Mouse (Mus musculus): ENCODE results near the gene Gdpgp1. TPM values are rescaled to one million over a fixed set of nuclear protein-coding genes. Genes with fewer than 3 reads are reported as not detected.
A peak's percentile ranks its signal among the peaks of the same experiment; 100 is the strongest.

The Gdpgp1 gene
- polyA plus RNA-seq, 1 experiment: 5.3 TPM

- Histone ChIP-seq H3K36me3 (ENCODE audit: control insufficient read depth, insufficient read depth, low read length) (no peaks in the 10 kb centered on the region), H3K27me3 (ENCODE audit: control insufficient read depth, insufficient read depth, low read length) (no peaks in the 10 kb centered on the region), H3K4me1 (replicated peaks; ENCODE audit: control insufficient read depth, insufficient read depth, low read length) (peaks cover 54% of the 10 kb centered on the region), H3K4me3 (ENCODE audit: control insufficient read depth, insufficient read depth, low read length) (peak overlapping the region; percentile 45), H3K27ac (ENCODE audit: control insufficient read depth, insufficient read depth, low read length) (peak overlapping the region; percentile 98)
- DNase-seq: peak; percentile 90
- under 1% methylated on average over 16 of the region's 16 CpGs for WGBS
- TF ChIP-seq CTCF (IDR thresholded peaks at IDR 0.05; ENCODE audit: borderline replicate concordance, control insufficient read depth, extremely low read depth, insufficient read depth, low read length, poor library complexity) (0 out of 2 replicates have a peak, but pooled peaks have one; percentile 35), POLR2A (IDR thresholded peaks at IDR 0.05; ENCODE audit: control insufficient read depth, extremely low read depth, insufficient read depth, low read length, poor library complexity) (peak; percentile 51; the same call in 1 of the 2 replicates)
Observed at GRCm38 (mm10) chr7:80192226-80193061, 40.2 kb upstream of the Gdpgp1 start.

DNA sequence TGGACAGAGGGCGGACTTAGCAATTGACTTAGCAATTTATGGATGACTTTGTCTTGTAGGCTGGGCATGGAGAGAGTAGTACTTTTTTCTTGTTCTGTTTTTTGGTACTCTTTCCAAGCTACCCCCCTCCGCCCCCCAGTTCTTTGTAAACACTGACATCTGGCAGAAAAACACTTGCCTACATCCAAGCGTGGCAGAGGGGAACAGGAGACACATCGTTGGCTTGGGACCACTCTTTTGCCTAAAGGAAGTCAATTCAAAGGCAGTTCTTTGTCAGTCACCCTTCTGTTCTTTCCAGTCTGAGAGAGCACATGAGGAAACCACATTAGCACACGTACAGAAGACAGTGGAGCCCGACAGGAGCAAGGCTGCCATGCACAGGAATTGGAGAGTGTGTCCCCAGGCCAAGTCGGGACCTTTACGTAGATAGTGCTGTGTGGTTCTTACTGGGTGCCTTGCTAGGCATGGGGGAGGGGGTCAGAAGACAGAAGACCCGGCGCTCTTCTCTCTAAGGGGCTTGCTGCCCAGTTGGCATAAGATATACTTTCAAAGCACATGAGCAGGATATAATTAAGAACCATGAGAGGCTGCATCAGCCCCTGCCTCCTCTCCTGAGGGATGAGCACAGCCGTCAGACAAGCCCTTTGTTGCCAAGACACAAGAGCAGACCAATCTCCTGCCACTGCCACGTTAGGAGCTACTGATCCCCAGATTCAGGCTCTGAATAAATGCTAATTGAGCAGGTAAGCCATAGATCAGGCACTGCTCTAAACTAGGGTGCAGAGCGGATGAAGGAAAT is 38.5 kb upstream of the Gdpgp1 start:
- H3K27me3 ChIP-seq (ENCODE audit: control insufficient read depth, insufficient read depth, low read length): no peaks in the 10 kb centered on the region
- no peak overlapping the region for H3K4me3 ChIP-seq (ENCODE audit: control insufficient read depth, insufficient read depth, low read length)
- peak overlapping the region; percentile 61; the same call in 1 of the 2 replicates for H3K27ac ChIP-seq (ENCODE audit: control insufficient read depth, insufficient read depth, low read length)
- H3K4me1 ChIP-seq (replicated peaks; ENCODE audit: control insufficient read depth, insufficient read depth, low read length): peaks cover 53% of the 10 kb centered on the region
- 45% methylated on average over 13 of the region's 13 CpGs for WGBS
- DNase-seq: no peak
- H3K36me3 ChIP-seq (ENCODE audit: control insufficient read depth, insufficient read depth, low read length): no peaks in the 10 kb centered on the region
- TF ChIP-seq CTCF (IDR thresholded peaks at IDR 0.05; ENCODE audit: borderline replicate concordance, control insufficient read depth, extremely low read depth, insufficient read depth, low read length, poor library complexity) (no peak), POLR2A (IDR thresholded peaks at IDR 0.05; ENCODE audit: control insufficient read depth, extremely low read depth, insufficient read depth, low read length, poor library complexity) (no peak)

GRCm38 (mm10) chr7:80195146-80195545 is 37.5 kb upstream of the Gdpgp1 start:
- H3K4me3 ChIP-seq (ENCODE audit: control insufficient read depth, insufficient read depth, low read length): no peak overlapping the region
- H3K27me3 ChIP-seq (ENCODE audit: control insufficient read depth, insufficient read depth, low read length): no peaks in the 10 kb centered on the region
- TF ChIP-seq CTCF (IDR thresholded peaks at IDR 0.05; ENCODE audit: borderline replicate concordance, control insufficient read depth, extremely low read depth, insufficient read depth, low read length, poor library complexity) (no peak), POLR2A (IDR thresholded peaks at IDR 0.05; ENCODE audit: control insufficient read depth, extremely low read depth, insufficient read depth, low read length, poor library complexity) (no peak)
- no peak for DNase-seq
- H3K27ac ChIP-seq (ENCODE audit: control insufficient read depth, insufficient read depth, low read length): no peak overlapping the region
- 97% methylated on average over 5 of the region's 5 CpGs for WGBS
- H3K36me3 ChIP-seq (ENCODE audit: control insufficient read depth, insufficient read depth, low read length): no peaks in the 10 kb centered on the region
- peaks cover 57% of the 10 kb centered on the region for H3K4me1 ChIP-seq (replicated peaks; ENCODE audit: control insufficient read depth, insufficient read depth, low read length)

GRCm38 (mm10) chr7:80195576-80196263 is 36.9 kb upstream of the Gdpgp1 start:
- TF ChIP-seq POLR2A (IDR thresholded peaks at IDR 0.05; ENCODE audit: control insufficient read depth, extremely low read depth, insufficient read depth, low read length, poor library complexity): no peak
- TF ChIP-seq CTCF (IDR thresholded peaks at IDR 0.05; ENCODE audit: borderline replicate concordance, control insufficient read depth, extremely low read depth, insufficient read depth, low read length, poor library complexity): no peak
- Histone ChIP-seq H3K27ac (ENCODE audit: control insufficient read depth, insufficient read depth, low read length) (no peak overlapping the region), H3K4me3 (ENCODE audit: control insufficient read depth, insufficient read depth, low read length) (no peak overlapping the region), H3K36me3 (ENCODE audit: control insufficient read depth, insufficient read depth, low read length) (no peaks in the 10 kb centered on the region), H3K27me3 (ENCODE audit: control insufficient read depth, insufficient read depth, low read length) (no peaks in the 10 kb centered on the region), H3K4me1 (replicated peaks; ENCODE audit: control insufficient read depth, insufficient read depth, low read length) (peaks cover 61% of the 10 kb centered on the region)
- no peak for DNase-seq
- 96% methylated on average over 10 of the region's 11 CpGs for WGBS

GRCm38 (mm10) chr7:80197371-80197770 is 35.3 kb upstream of the Gdpgp1 start:
- 3% methylated on average over 4 of the region's 4 CpGs for WGBS
- Histone ChIP-seq H3K27me3 (ENCODE audit: control insufficient read depth, insufficient read depth, low read length) (no peaks in the 10 kb centered on the region), H3K27ac (ENCODE audit: control insufficient read depth, insufficient read depth, low read length) (peak overlapping the region; percentile 67), H3K36me3 (ENCODE audit: control insufficient read depth, insufficient read depth, low read length) (no peaks in the 10 kb centered on the region), H3K4me1 (replicated peaks; ENCODE audit: control insufficient read depth, insufficient read depth, low read length) (peaks cover 56% of the 10 kb centered on the region), H3K4me3 (ENCODE audit: control insufficient read depth, insufficient read depth, low read length) (no peak overlapping the region)
- no peak for TF ChIP-seq CTCF (IDR thresholded peaks at IDR 0.05; ENCODE audit: borderline replicate concordance, control insufficient read depth, extremely low read depth, insufficient read depth, low read length, poor library complexity)
- no peak for TF ChIP-seq POLR2A (IDR thresholded peaks at IDR 0.05; ENCODE audit: control insufficient read depth, extremely low read depth, insufficient read depth, low read length, poor library complexity)
- DNase-seq: no peak
